Mouse (Mus musculus): ENCODE results near the gene Wdr91. TPM values are rescaled to one million over a fixed set of nuclear protein-coding genes. Genes with fewer than 3 reads are reported as not detected.

Wdr91 gene
- 44.7 TPM for polyA plus RNA-seq (2015; fragmentation: Illumina TruSeq; extraction: RNeasy Lipid Tissue Mini Kit (QIAGEN cat#74804); ENCODE audit: insufficient read depth, low replicate concordance)

GRCm38 (mm10) chr6:34910371-34911219 lies at the start of gene Wdr91:
Wdr91 (minus strand) TSS chr6:34910876.

DNA sequence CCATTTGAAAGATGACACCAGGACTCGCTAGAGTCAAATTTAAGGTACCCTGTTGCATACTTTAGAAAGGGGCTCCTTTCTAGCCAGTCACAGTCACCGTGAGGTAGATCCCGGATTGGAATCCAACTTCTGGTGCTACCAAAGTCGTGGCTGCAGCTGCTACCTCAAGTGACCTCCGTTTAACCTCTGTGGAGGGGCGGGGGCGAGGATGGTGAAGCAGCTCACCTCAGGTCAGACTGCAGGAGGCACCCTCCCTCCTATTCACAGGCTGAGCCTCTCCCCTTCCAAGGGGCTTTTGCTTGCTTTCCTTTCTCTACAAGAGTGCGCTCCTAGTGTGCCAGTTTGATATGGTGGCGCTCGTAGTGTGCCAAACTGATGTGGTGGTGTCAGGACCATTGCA lies 9.3 kb upstream of the Wdr91 start, which contains the start of gene Stra8:
Gene Stra8, plus strand, starts transcription at position 208 of the 400 bp plus-strand sequence.

DNA sequence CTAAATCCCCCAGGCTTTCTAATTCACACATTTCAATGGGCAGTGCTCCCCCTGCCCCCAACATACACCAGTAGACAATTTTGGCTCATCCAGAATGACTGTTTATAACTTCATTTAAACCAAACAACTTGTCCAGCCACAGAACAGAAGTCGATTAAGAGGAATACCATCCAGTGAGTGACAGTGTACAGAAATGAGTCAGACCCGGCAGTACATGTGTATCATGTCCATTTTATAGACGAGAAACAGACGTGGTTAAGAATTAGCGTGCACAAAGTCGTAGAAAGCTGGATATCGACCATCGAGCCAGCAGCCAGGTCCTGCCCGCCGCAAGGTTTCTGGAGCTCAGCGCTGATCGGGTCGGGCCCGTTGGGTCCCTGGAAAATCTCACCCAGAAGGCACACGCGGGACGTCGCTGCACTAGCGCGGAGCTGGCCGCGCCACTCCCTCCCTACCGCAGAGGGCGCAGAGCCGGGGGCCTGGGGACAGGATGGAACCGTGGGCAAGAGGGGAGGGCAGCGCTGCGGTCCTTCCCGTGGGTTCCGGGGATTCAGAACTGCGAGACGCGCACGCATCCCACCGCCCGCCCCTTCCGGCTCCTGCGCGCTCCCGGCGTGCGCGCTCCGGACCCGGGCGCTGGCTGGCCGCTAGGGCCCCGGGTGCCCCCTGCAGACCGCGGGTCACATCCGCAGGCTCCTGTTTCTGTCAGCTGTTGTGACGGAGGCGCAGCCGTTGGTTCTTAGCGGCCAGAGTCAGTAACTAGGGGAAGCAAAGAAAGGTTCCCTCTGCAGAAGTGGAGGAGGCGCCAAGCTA lies 33.0 kb downstream of the Wdr91 start, which contains the start of gene Cyren:
Gene Cyren, minus strand, starts transcription at position 552 of the 813 bp plus-strand sequence.

GRCm38 (mm10) chr6:34862791-34863403 lies 47.8 kb downstream of the Wdr91 start, which contains the start of gene Tmem140:
Tmem140 (plus strand) TSS chr6:34863146.

Other genes starting within 250 kb of the Wdr91 start
- gene Agbl3, start 130.4 kb downstream of the Wdr91 start, polyA plus RNA-seq (2015; fragmentation: Illumina TruSeq; extraction: RNeasy Lipid Tissue Mini Kit (QIAGEN cat#74804); ENCODE audit: insufficient read depth, low replicate concordance) = 8.9 TPM
- 14.0 TPM for gene Tmem140, start 47.7 kb downstream of the Wdr91 start, polyA plus RNA-seq (2015; fragmentation: Illumina TruSeq; extraction: RNeasy Lipid Tissue Mini Kit (QIAGEN cat#74804); ENCODE audit: insufficient read depth, low replicate concordance)
- gene Cyren, start 32.8 kb downstream of the Wdr91 start, polyA plus RNA-seq (2015; fragmentation: Illumina TruSeq; extraction: RNeasy Lipid Tissue Mini Kit (QIAGEN cat#74804); ENCODE audit: insufficient read depth, low replicate concordance) = 15.4 TPM
- 0.54 TPM for gene Stra8, start 9.3 kb upstream of the Wdr91 start, polyA plus RNA-seq (2015; fragmentation: Illumina TruSeq; extraction: RNeasy Lipid Tissue Mini Kit (QIAGEN cat#74804); ENCODE audit: insufficient read depth, low replicate concordance)
- 0.21 TPM for gene Slc23a4, start 77.5 kb upstream of the Wdr91 start, polyA plus RNA-seq (2015; fragmentation: Illumina TruSeq; extraction: RNeasy Lipid Tissue Mini Kit (QIAGEN cat#74804); ENCODE audit: insufficient read depth, low replicate concordance)
- gene Cnot4, start 222.8 kb upstream of the Wdr91 start, polyA plus RNA-seq (2015; fragmentation: Illumina TruSeq; extraction: RNeasy Lipid Tissue Mini Kit (QIAGEN cat#74804); ENCODE audit: insufficient read depth, low replicate concordance) = 36.3 TPM

Measured in spleen, adult 10 weeks (tissue).